Mouse (Mus musculus) macrophage (primary cell): ENCODE data around the gene Mxi1. TPM values are rescaled to one million over a fixed set of nuclear protein-coding genes. Genes with fewer than 3 reads are reported as not detected.

Experiments used
- H3K27ac ChIP-seq: fragments of 350-480 bp; formaldehyde crosslinking; 2 replicates; pipeline ENCODE4 v1.9.0; 2021
- H3K36me3 ChIP-seq: fragments of 350-480 bp; formaldehyde crosslinking; 2 replicates; pipeline ENCODE4 v1.9.0; 2021; ENCODE audit errors: inconsistent target
- H3K4me3 ChIP-seq: fragments of 350-480 bp; formaldehyde crosslinking; 2 replicates; pipeline ENCODE4 v1.9.0; 2021; ENCODE audit errors: inconsistent target
- H3K79me2 ChIP-seq: fragments of 350-480 bp; formaldehyde crosslinking; 2 replicates; pipeline ENCODE4 v1.9.0; 2021; ENCODE audit errors: inconsistent target
- WGBS: methylation state at CpG from one replicate; pipeline ENCODE4 v1.1.7; 2026; ENCODE audit warnings: inconsistent platforms; ENCODE audit not compliant: missing documents; 5-methylcytosine and 5-hydroxymethylcytosine counted together
- polyA plus RNA-seq: library from polyadenylated mRNA; stranded (reverse); fragments of 250-400 nt; gene quantifications from 3 replicates; pipeline ENCODE4 v1.2.4, GENCODE M21; 2018; ENCODE audit warnings: inconsistent platforms

Gene Mxi1
- polyA plus RNA-seq, 1 experiment from 2014 or later: 18.3 TPM

DNA sequence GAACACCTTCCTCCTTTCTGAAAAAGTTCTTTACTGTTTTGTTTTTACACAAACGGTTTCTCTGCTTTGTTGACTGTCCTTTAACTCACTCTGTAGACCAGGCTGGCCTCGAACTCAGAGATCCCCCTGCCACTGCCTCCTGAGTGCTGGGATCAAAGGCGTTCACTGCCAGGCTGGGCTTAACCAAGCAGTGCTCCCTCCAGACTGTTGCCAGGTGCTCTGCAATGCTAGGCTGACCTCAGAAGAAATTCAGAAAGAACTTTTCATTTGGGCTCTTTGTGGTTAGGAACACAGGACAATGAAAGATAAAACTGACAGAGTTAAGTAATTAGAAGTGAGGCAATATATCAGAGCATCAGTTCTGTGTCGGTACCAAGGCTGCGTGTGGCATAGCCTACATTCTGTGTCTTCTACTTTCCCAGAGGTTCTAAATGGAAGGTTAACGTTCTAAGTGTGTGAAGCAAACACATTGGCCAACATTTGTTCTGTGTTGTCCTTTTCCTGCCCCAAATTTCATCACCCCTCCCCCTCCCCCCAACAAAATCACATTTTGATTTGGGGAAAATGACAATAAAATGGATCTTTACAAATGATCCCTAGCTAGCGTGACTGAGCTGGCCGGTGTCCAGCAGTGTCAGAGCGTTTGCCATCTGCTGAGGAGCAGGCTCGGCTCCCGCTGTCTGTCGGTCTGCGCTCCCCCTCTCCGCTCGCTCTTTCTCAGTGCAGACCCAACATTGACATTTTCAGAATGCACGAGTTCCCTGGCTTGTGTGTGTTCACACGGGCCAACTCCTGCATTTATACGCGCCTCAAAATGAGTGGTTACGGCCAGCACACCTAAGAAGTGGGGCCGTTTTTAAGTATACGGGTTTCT lies 49.1 kb downstream of the Mxi1 start:
- no peak overlapping the region for H3K27ac ChIP-seq
- no peaks in the 10 kb centered on the region for H3K79me2 ChIP-seq
- H3K36me3 ChIP-seq: no peaks in the 10 kb centered on the region
- WGBS: 89% methylated on average over 22 of the region's 22 CpGs
- H3K4me3 ChIP-seq: no peak overlapping the region

GRCm38 (mm10) chr19:53360265-53360958 lies 50.1 kb downstream of the Mxi1 start:
- no peaks in the 10 kb centered on the region; the same call in 1 of the 2 replicates for H3K79me2 ChIP-seq
- no peak overlapping the region for H3K4me3 ChIP-seq
- WGBS: 89% methylated on average over 8 of the region's 8 CpGs
- H3K36me3 ChIP-seq: no peaks in the 10 kb centered on the region
- no peak overlapping the region for H3K27ac ChIP-seq

DNA sequence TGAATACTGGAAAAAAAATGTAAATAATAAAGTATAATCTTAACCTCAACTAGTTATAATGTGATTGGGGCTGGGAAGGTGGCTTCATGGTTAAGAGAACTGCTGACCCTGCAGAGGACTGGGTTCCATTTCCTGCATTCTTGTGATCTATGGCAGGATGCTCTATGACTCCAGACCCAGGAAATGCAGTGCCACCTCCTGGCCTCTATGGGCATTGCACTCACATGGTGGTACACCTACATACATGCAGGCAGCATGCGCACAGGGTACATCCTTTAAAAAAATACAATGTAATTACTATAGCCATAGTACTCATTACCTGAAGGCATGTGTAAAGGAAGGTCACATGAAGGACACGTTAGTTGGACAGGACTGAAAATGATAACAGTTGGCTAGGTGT lies 52.6 kb downstream of the Mxi1 start:
- H3K4me3 ChIP-seq: no peak overlapping the region
- no peaks in the 10 kb centered on the region; the same call in 1 of the 2 replicates for H3K79me2 ChIP-seq
- no peaks in the 10 kb centered on the region for H3K36me3 ChIP-seq
- no peak overlapping the region for H3K27ac ChIP-seq
- WGBS: 50% methylated on average over 2 of the region's 2 CpGs

- H3K27ac ChIP-seq: no peak overlapping the region
- whole genome bisulfite sequencing: 81% methylated on average over 2 of the region's 2 CpGs
- H3K4me3 ChIP-seq: no peak overlapping the region
- H3K36me3 ChIP-seq: no peaks in the 10 kb centered on the region
- H3K79me2 ChIP-seq: no peaks in the 10 kb centered on the region; the same call in 1 of the 2 replicates
Observed at GRCm38 (mm10) chr19:53364551-53364950, 54.2 kb downstream of the Mxi1 start.

GRCm38 (mm10) chr19:53364963-53365362 lies 54.6 kb downstream of the Mxi1 start:
- Histone ChIP-seq H3K79me2 (no peaks in the 10 kb centered on the region; the same call in 1 of the 2 replicates), H3K27ac (no peak overlapping the region), H3K4me3 (no peak overlapping the region), H3K36me3 (no peaks in the 10 kb centered on the region)
- 36% methylated on average over 9 of the region's 9 CpGs for WGBS

DNA sequence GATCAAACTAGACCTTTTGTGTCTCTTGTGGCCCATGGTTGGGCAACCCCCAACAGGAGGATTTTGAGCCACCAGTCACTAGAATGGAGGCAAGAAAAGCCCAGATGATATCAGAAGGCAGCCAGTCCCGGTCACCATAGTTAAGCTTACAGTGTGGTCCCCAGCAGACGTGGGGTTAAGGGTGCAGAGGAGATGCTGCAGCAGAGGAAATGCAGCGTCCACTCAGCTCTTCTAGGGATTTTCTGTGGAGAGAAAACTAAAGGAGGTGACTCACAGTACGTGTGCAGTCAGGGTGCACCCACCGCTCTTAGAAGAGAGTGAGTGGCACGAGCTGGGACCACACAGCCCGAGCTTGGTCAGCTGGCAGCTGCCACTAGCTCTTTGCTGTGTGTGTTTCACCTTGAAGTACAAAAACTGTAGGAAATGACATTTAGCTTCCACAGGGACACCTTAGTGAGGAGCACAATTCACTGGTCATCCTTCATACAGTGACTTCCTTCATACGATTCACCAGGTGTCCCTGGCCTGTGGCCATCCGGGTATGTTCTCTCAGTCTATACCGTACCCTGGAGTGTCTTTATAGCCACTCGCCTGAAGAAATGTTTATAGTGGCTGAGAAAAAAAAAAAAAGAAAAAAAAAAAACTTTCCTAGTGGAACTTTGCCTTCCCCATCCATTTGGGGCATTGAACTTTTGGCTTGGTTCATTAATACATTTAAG lies 55.9 kb downstream of the Mxi1 start:
- WGBS: 94% methylated on average over 10 of the region's 11 CpGs

DNA sequence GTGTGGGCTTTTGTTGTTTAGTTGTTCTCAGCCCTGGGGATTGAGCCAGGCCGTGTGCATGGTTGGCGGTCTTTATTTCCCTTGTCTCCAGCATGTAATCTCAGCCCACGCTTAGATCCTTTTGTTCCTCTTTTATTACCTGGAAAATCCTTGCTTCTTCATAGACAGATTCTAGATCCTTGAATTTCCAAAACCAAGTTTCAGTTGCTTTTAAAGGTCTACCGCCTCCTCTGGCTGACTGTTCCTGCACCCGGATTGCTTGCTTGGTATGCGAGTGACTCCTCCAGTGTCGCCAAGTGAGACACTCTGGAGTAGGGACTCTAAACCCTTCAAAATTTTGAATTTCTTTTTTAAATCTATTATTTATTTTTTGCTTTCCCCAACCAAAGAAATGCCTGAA lies 56.6 kb downstream of the Mxi1 start:
- no peaks in the 10 kb centered on the region; the same call in 1 of the 2 replicates for H3K79me2 ChIP-seq
- no peaks in the 10 kb centered on the region for H3K36me3 ChIP-seq
- 91% methylated on average over 7 of the region's 7 CpGs for WGBS
- H3K4me3 ChIP-seq: no peak overlapping the region
- H3K27ac ChIP-seq: no peak overlapping the region

More for the DNA sequence above, 55.9 kb downstream of the Mxi1 start:
- Histone ChIP-seq H3K27ac (no peak overlapping the region), H3K36me3 (no peaks in the 10 kb centered on the region), H3K4me3 (no peak overlapping the region), H3K79me2 (no peaks in the 10 kb centered on the region; the same call in 1 of the 2 replicates)

- Histone ChIP-seq H3K79me2 (no peaks in the 10 kb centered on the region; the same call in 1 of the 2 replicates), H3K27ac (no peak overlapping the region), H3K36me3 (no peaks in the 10 kb centered on the region), H3K4me3 (no peak overlapping the region)
- 45% methylated on average over 14 of the region's 14 CpGs for WGBS
Observed at GRCm38 (mm10) chr19:53369469-53370043, 59.2 kb downstream of the Mxi1 start.

- no peaks in the 10 kb centered on the region; the same call in 1 of the 2 replicates for H3K79me2 ChIP-seq
- no peak overlapping the region for H3K27ac ChIP-seq
- no peak overlapping the region for H3K4me3 ChIP-seq
- 89% methylated on average over 14 of the region's 15 CpGs for WGBS
- H3K36me3 ChIP-seq: no peaks in the 10 kb centered on the region
Observed at GRCm38 (mm10) chr19:53370233-53370632, 59.9 kb downstream of the Mxi1 start.

- H3K79me2 ChIP-seq: no peaks in the 10 kb centered on the region
- H3K4me3 ChIP-seq: no peak within 1 kb of the TSS
- 94% methylated on average over 12 of the region's 13 CpGs for WGBS
- H3K27ac ChIP-seq: no peak within 1 kb of the TSS
- H3K36me3 ChIP-seq: no peaks in the 10 kb centered on the region
Observed at GRCm38 (mm10) chr19:53371666-53372065, 61.3 kb downstream of the Mxi1 start, which contains the start of gene Gm10197. Gm10197 (minus strand) TSS chr19:53371766.

GRCm38 (mm10) chr19:53373570-53373969 lies 63.3 kb downstream of the Mxi1 start:
- WGBS: 93% methylated on average over 2 of the region's 2 CpGs
- Histone ChIP-seq H3K36me3 (peaks cover 13% of the 10 kb centered on the region), H3K27ac (no peak overlapping the region), H3K4me3 (no peak overlapping the region), H3K79me2 (no peaks in the 10 kb centered on the region)

GRCm38 (mm10) chr19:53375299-53375698 lies 65.0 kb downstream of the Mxi1 start:
- Histone ChIP-seq H3K27ac (no peak overlapping the region), H3K79me2 (no peaks in the 10 kb centered on the region), H3K4me3 (no peak overlapping the region), H3K36me3 (peaks cover 28% of the 10 kb centered on the region)
- 96% methylated on average over 6 of the region's 6 CpGs for WGBS

DNA sequence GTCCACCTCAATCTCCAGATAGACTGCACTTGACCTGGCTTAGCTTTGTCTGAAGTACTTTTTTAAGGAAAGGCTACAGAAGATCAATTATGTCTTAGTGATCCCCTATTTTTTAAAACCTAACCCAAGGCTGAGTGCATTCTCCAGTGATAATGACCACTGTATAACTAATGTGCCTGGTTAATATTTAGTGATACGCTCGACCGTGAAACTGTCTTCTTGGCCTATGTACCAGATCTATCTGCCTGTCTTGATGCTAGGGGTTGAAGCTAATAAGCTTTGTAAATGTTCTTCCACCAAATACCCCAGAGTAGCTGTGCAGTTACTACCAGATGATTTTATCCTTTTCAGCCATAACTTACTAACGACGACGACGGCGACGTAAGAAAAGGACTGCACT lies 65.5 kb downstream of the Mxi1 start:
- WGBS: 98% methylated on average over 9 of the region's 9 CpGs
- Histone ChIP-seq H3K4me3 (no peak overlapping the region), H3K36me3 (peaks cover 33% of the 10 kb centered on the region), H3K27ac (no peak overlapping the region), H3K79me2 (no peaks in the 10 kb centered on the region)

DNA sequence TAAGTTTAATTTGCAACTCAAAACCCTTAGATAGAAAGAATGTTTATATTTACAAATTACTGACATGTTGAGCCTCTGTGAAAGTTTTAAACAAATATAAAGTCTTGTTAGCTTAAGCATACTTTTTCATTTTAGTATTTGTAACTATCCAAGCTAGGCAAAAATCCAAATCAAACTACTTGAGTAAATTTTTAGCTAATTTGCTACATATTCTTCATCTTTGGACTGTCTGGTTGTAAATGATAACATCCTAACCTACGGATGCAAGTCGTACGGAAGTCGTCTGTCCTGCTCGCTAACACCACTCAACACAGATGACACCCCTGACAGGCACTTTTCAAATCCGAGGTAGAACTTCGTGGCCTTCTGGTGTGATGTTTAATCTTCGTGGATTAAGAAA lies 67.3 kb downstream of the Mxi1 start:
- Histone ChIP-seq H3K4me3 (no peak overlapping the region), H3K36me3 (peaks cover 51% of the 10 kb centered on the region)
- 92% methylated on average over 8 of the region's 8 CpGs for WGBS

More for the DNA sequence above, 67.3 kb downstream of the Mxi1 start:
- H3K79me2 ChIP-seq: peaks cover 9% of the 10 kb centered on the region; the same call in 1 of the 2 replicates
- H3K27ac ChIP-seq: no peak overlapping the region
